Mouse (Mus musculus) heart, embryonic 14.5 days (tissue): Measurements from ENCODE around the gene Six4. TPM values are rescaled to one million over a fixed set of nuclear protein-coding genes. Genes with fewer than 3 reads are reported as not detected.
"Not testable (repeated sequence)": the region's sequence is repeated elsewhere in the genome, so short reads cannot be mapped to it uniquely, and the experiment has no call there.

Experiments used
- ATAC-seq: fragments of 200-750 bp; cut with Nextera tagmentation; 2 replicates; pipeline ENCODE4 v1.8.0; 2017; ENCODE audit warnings: low read depth, moderate TSS enrichment; ENCODE audit not compliant: insufficient number of reproducible peaks, insufficient read depth, low FRiP score
- H3K27ac ChIP-seq, 2 experiments: fragments of 200-500 bp in 1 of 2; fragments of 300-500 bp in 1 of 2; sonication (generic) in 1 of 2; replicated peaks in 1 of 2; 2 replicates each; pipeline ENCODE4 v1.5.1; 2012 to 2014; ENCODE audit warnings: low read depth in 2 of 2, low read length in 2 of 2, control low read depth in 1 of 2, mild to moderate bottlenecking in 1 of 2, mixed read lengths in 1 of 2; ENCODE audit not compliant: control insufficient read depth in 1 of 2, insufficient read depth in 1 of 2
- H3K27me3 ChIP-seq: fragments of 300-500 bp; sonication (generic); 2 replicates; pipeline ENCODE4 v1.6.1; 2014; ENCODE audit warnings: mild to moderate bottlenecking, low read length, control low read depth; ENCODE audit not compliant: control insufficient read depth, insufficient read depth
- H3K36me3 ChIP-seq: fragments of 300-500 bp; sonication (generic); 2 replicates; pipeline ENCODE4 v1.6.1; 2014; ENCODE audit warnings: mild to moderate bottlenecking, control low read depth, low read length, mixed read lengths; ENCODE audit not compliant: control insufficient read depth, insufficient read depth
- H3K4me1 ChIP-seq, 2 experiments: fragments of 200-500 bp in 1 of 2; fragments of 300-500 bp in 1 of 2; sonication (generic) in 1 of 2; 2 replicates each; pipeline ENCODE4 v1.6.1; 2012 to 2014; ENCODE audit warnings: low read length in 2 of 2, control low read depth in 1 of 2, mixed read lengths in 1 of 2; ENCODE audit not compliant: control insufficient read depth in 2 of 2, insufficient read depth in 2 of 2
- H3K4me2 ChIP-seq: fragments of 300-500 bp; sonication (generic); 2 replicates; pipeline ENCODE4 v1.6.1; 2014; ENCODE audit warnings: mild to moderate bottlenecking, low read length
- H3K4me3 ChIP-seq, 2 experiments: fragments of 200-500 bp in 1 of 2; fragments of 300-500 bp in 1 of 2; sonication (generic) in 1 of 2; 2 replicates each; pipeline ENCODE4 v1.5.1; 2012 to 2014; ENCODE audit warnings: low read length in 2 of 2, mild to moderate bottlenecking in 2 of 2, control low read depth in 1 of 2, low read depth in 1 of 2, moderate library complexity in 1 of 2; ENCODE audit not compliant: control insufficient read depth in 1 of 2, insufficient read depth in 1 of 2
- H3K9ac ChIP-seq: fragments of 300-500 bp; sonication (generic); 2 replicates; pipeline ENCODE4 v1.6.1; 2014; ENCODE audit warnings: mild to moderate bottlenecking, low read length
- H3K9me3 ChIP-seq: fragments of 300-500 bp; sonication (generic); 2 replicates; pipeline ENCODE4 v1.6.1; 2016; ENCODE audit warnings: low read length, control low read depth; ENCODE audit not compliant: control insufficient read depth
- WGBS: fragments of 180-500 bp; shearing (Covaris S2); extraction: QIAGEN DNeasy Blood & Tissue Kit; methylation state at CpG from one replicate; pipeline ENCODE4 v1.1.7; 2014; 5-methylcytosine and 5-hydroxymethylcytosine counted together
- polyA plus RNA-seq: library from polyadenylated mRNA; unstranded; fragments of >200 nt; fragmentation: Nextera tagmentation; extraction: Ambion mirVana; gene quantifications from 2 replicates; pipeline ENCODE4 v1.2.1, GENCODE M21; 2014

The Six4 gene
- 1.2 and 1.4 TPM in 2 replicates for polyA plus RNA-seq

DNA sequence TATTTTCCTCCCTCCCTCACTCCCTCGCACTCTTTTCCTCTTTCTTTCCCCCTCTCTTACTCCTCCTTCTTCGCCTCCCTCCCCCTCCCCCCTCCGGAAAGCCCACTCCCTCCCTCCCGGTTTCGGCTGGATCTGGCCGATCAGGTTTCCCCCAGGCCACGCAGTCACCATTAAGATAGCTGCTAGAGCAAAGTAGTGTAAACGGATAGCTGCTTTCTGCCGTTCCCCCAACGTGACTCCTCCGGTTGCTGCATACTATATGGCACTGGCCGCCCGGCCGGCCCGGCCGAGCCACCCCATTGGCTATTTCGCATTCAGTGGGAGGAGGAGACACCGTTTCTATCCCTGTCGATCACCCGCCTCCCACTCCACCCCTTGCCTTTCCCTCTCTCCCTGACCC is at the start of gene Six4:
Gene Six4, minus strand, starts transcription at position 261 of the 400 bp plus-strand sequence.
- peaks cover 11% of the 10 kb centered on the region in 2 experiments for H3K4me1 ChIP-seq
- H3K4me3 ChIP-seq: peak within 1 kb of the TSS; percentile 85
- H3K4me2 ChIP-seq: peak within 1 kb of the TSS; percentile 98
- peaks cover 8% of the 10 kb centered on the region; the same call in 1 of the 2 replicates for H3K36me3 ChIP-seq
- WGBS: under 1% methylated on average over 20 of the region's 20 CpGs
- H3K27me3 ChIP-seq: no peaks in the 10 kb centered on the region
- ATAC-seq: peak; percentile 78
- peak within 1 kb of the TSS; percentile 82 for H3K9ac ChIP-seq
- peak within 1 kb of the TSS; percentile 29 to 65 for H3K27ac ChIP-seq
- H3K9me3 ChIP-seq: no peaks in the 10 kb centered on the region

DNA sequence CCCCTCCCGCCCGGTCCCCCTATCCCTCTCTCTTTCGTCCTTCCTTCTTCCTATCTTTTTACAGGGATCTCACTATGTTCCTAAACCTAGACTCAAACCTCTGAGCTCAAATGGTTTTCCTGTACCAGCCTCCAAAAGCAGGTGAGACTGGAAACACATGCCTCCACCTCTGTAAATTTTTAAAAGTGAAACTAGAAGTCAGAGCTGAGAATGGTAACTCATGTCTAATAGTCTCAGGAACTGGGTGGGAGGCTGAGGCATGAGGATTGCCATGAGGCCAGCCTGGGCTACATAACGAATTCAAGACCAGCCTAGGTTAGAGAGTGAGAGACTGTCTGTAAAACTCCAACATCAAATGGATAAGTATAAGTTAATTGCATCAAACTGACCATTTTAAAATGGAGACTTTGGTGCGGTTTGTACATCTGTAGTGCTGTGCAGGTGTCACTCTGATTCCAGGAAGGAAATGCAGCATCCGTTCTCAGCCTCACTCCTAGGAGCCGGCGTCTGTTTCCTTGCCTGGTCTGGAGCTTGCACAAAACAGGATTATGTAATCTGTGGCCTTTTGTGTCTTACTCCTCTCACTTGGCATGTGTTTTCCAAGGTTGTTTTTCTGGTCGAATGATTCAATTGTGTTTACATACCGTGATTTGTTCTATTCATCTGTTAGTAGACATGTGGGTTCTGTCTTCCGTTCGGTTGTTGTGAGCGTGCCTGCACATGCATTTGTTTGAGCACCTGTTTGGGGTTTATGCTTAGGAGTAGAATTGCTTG is 49.3 kb upstream of the Six4 start:
- H3K4me3 ChIP-seq: no peak overlapping the region
- peaks cover 4 to 14% of the 10 kb centered on the region in 2 experiments for H3K4me1 ChIP-seq
- no peak overlapping the region for H3K9ac ChIP-seq
- H3K36me3 ChIP-seq: no peaks in the 10 kb centered on the region
- ATAC-seq: no peak
- no peak overlapping the region for H3K27ac ChIP-seq
- H3K4me2 ChIP-seq: no peak overlapping the region
- no peaks in the 10 kb centered on the region for H3K9me3 ChIP-seq
- H3K27me3 ChIP-seq: no peaks in the 10 kb centered on the region
- 79% methylated on average over 13 of the region's 13 CpGs for WGBS

DNA sequence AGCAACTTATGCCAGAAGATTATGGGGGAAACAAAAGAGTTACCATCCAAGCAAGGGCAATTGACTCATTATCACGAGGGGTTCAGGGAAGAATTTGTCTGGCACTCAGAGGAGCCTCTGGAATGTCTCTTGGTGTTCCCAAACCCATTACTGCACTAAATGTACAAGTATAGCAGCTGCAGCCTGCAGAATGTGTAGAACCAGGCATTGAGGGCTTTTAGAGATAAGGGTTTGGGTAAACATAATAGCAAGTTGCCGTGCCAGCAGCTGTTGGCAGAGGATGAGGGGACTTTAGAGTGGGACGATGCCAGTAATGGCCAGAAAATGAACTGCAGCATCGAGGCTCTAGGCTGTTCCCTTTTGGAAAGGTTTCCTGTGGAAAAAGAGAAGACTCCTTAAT is 47.1 kb upstream of the Six4 start:
- Histone ChIP-seq H3K9me3 (no peaks in the 10 kb centered on the region), H3K4me2 (0 out of 2 replicates have a peak overlapping the region, but pooled peaks have one; percentile 3), H3K27ac (peak overlapping the region; percentile 23 to 36; a peak in 1 of 4 replicates), H3K27me3 (no peaks in the 10 kb centered on the region), H3K36me3 (no peaks in the 10 kb centered on the region), H3K4me1 (peaks cover 4 to 14% of the 10 kb centered on the region in 2 experiments), H3K4me3 (no peak overlapping the region), H3K9ac (no peak overlapping the region)
- WGBS: 13% methylated on average over 4 of the region's 4 CpGs
- ATAC-seq: 0 out of 2 replicates have a peak, but pooled peaks have one; percentile 39

DNA sequence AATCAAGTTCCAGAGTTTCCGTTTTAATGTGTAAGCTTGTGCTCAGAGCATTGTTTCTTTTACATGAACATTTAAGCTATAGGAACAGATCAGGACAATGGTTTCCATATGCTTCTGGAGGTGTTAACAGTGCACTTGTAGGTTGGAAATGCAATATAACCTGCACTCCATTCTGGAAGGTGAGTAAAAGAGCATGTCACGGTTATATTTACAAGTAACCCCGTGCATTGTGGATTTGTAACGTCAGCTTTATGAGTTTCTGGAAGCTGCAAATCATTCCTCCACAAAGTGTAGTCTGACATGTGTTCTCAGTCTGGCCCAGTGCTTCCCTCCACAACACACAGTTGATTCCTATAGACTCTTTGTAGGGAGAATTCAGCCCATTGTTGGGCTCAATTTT is 40.9 kb upstream of the Six4 start:
- 94% methylated on average over 4 of the region's 4 CpGs for WGBS
- H3K27me3 ChIP-seq: no peaks in the 10 kb centered on the region
- H3K9me3 ChIP-seq: no peaks in the 10 kb centered on the region
- H3K4me1 ChIP-seq: no peaks in the 10 kb centered on the region
- no peaks in the 10 kb centered on the region for H3K36me3 ChIP-seq
- H3K9ac ChIP-seq: no peak overlapping the region
- no peak overlapping the region for H3K4me3 ChIP-seq
- no peak overlapping the region for H3K4me2 ChIP-seq
- no peak for ATAC-seq
- no peak overlapping the region for H3K27ac ChIP-seq

DNA sequence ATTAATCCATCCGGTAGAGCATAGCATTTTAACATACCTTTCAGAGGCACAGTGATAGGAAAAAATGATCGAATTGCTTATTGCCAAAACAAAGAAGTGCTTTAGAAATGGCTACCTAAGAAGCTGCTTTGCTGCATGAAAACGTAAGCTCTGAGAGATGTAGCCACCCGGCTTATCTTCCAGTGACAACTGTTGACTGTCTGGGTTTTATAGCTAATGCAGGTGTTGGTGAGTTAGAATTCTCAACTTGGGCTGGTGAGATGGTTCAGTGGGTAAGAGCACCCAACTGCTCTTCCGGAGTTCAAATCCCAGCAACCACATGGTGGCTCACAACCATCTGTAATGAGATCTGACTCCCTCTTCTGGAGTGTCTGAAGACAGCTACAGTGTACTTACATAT is 37.8 kb upstream of the Six4 start:
- H3K4me1 ChIP-seq: peaks cover 0 to 11% of the 10 kb centered on the region in 2 experiments; a peak in 1 of 4 replicates
- not testable (repeated sequence) for ATAC-seq, H3K4me2 ChIP-seq, H3K4me3 ChIP-seq, H3K36me3 ChIP-seq, H3K27ac ChIP-seq, H3K9ac ChIP-seq, H3K27me3 ChIP-seq, H3K9me3 ChIP-seq
- 85% methylated on average over 5 of the region's 5 CpGs for WGBS

DNA sequence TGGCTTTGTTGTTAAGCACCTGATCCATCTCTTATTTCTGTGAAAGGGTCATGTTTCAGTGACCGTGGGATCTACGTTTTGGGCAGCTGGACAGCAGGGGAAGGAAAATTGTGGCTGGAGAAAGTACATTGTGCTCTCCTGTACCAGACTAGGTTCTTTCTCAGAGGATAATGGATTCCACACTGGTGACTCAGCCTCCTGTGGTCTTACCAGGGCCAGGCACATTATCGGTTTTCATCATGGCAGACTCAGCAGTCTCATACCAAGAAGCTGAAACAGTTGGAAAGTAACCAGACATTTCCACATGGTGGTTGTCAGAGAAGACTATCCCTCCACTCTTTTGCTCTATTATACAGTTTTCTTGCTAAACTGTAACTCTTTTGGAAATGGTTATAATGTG is 34.0 kb upstream of the Six4 start:
- H3K27ac ChIP-seq: no peak overlapping the region
- no peak for ATAC-seq
- 41% methylated on average over 3 of the region's 3 CpGs for WGBS

DNA sequence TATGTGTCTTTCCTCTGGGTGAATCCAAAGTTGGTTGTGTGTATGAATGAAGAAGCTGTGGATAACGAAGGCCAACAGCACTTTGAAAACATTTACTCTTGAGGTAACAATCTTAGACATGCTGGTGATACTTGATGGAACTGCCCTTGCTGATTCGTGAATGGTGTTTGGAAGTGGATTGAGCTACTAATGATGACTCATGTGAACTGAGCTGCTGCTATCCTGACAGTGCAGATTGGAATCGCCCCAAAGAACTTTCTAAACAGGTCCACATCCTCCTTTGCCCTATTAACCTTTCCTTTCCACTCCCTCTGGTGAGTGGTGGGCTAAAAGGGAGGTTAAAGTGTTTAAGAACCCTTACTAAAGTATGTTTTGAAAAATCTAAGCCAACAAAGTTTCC is 27.5 kb upstream of the Six4 start:
- Histone ChIP-seq H3K4me3 (no peak overlapping the region), H3K4me2 (no peak overlapping the region), H3K27ac (no peak overlapping the region), H3K9ac (no peak overlapping the region), H3K27me3 (no peaks in the 10 kb centered on the region), H3K9me3 (no peaks in the 10 kb centered on the region), H3K4me1 (no peaks in the 10 kb centered on the region), H3K36me3 (no peaks in the 10 kb centered on the region)
- 72% methylated on average over 3 of the region's 3 CpGs for WGBS
- ATAC-seq: no peak

More for the DNA sequence above, 34.0 kb upstream of the Six4 start:
- H3K36me3 ChIP-seq: no peaks in the 10 kb centered on the region
- H3K9me3 ChIP-seq: no peaks in the 10 kb centered on the region
- no peaks in the 10 kb centered on the region for H3K27me3 ChIP-seq
- H3K9ac ChIP-seq: no peak overlapping the region
- H3K4me1 ChIP-seq: peaks cover 0 to 11% of the 10 kb centered on the region in 2 experiments; a peak in 1 of 4 replicates
- no peak overlapping the region for H3K4me2 ChIP-seq
- no peak overlapping the region for H3K4me3 ChIP-seq
